Mouse (Mus musculus) liver, embryonic 14 days (tissue): ENCODE data around the gene Gpd1l. TPM values are rescaled to one million over a fixed set of nuclear protein-coding genes. Genes with fewer than 3 reads are reported as not detected.

Source experiments
- polyA plus RNA-seq: library from polyadenylated mRNA; depleted of rRNA; stranded (reverse); fragments of >200 nt; gene quantifications from 2 replicates; pipeline ENCODE4 v1.2.3, GENCODE M21; 2012; rRNA removed

Gpd1l gene
- 4.3 and 5.1 TPM in 2 replicates for polyA plus RNA-seq

DNA sequence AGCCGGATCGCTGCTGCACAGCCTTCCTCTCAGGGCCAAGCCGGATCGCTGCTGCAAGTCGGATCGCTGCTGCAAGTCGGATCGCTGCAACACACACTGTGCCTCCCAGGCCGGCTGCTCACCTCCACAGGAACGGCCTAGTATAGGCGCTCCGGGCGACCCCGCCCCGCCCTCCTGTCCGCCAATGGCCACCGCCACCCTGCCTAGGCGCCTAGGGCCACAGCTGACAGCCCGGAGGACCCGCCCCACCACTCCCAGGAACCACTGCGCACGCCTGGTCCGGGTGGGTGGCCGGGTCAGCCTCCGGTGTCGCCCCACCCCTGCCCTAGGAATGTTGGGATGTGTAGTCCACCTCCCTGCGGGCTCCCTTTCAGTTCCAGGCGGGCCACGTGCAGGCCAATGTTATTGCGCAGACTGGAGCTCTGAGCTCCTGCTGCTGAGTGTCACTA lies at the start of gene Gpd1l:
Gpd1l (minus strand) TSS at position 265 of the 449 bp plus-strand sequence.

DNA sequence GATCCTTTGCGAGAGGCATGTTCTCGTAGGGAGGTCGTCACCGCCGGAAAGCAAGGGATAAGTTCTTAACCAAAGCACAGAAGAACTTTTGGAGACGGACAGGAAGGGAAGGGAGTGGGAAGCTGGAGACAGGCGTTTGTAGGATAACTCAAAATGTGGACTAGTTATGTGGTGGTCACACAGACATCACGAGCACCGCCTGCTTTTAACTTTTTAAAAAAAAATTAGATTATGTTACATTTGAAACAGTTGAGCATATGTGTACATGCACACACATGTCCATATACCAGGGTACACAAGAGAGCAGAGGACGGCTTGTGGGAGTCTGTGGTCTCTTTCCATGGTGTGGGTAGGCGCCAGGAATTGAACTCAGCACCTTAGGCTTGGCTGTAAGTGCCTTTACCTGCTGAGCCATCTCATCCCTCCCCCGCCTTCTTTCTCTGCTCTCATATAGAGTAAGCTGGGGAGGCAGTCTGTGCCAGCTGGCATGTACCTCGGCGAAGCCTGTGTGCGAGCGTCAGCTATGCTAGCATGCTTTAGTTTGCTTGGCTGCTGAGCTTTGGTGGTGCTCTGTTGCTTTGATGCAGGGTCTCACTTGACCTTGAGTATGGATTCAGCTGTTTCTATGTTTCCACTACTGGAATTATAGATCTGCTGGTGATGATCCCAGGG lies 49.0 kb upstream of the Gpd1l start, which contains the start of gene Rps27rt:
Rps27rt (minus strand) TSS at position 51 of the 672 bp plus-strand sequence.

DNA sequence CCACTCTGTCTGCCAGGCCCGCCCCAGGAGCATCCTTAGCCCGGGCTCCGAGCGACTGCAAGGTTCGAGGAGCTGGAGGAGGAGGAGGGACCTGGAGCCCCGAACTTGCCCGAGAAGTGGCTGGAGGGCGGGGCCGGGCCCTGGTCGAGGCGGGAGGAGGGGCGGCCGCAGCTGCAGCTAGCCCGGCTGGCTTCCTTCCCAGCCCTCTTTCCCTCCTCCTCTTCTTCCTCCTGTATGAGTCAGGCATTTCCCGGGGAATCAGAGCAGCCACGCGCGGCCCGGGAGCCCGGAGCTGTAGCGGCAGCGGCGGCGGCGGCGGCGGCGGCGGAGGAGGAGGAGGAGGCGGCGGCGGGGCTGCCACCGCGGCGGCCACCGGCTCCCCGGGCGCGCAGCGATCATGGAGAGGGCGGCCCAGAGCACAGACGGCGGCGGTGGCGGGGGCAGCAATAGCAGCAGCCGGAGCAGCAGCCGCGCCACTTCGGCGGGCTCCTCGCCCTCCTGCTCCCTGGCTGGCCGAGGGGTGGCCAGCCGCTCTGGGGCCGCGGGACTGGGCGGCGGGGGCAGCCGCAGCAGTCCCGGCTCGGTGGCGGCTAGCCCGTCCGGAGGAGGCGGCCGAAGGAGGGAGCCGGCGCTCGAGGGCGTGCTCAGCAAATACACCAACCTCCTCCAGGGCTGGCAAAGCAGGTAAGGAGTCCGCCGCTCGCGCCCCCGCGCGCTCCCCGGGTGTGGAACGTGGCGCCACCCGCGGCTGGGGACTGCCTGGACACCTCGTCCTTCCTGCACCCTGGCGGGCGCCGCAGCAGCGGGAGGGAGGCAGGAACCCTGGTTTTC lies 44.7 kb upstream of the Gpd1l start, which contains the start of gene Osbpl10:
Osbpl10 (plus strand) TSS at position 289 of the 831 bp plus-strand sequence.

Other genes with a start within 250 kb of the Gpd1l start
- gene Dync1li1, start 245.2 kb downstream of the Gpd1l start, polyA plus RNA-seq = 9.8 and 11.8 TPM in 2 replicates
- gene Cmtm6, start 202.9 kb downstream of the Gpd1l start, polyA plus RNA-seq = 10.3 and 12.5 TPM in 2 replicates
- gene Cmtm7, start 152.1 kb downstream of the Gpd1l start, polyA plus RNA-seq = 30.2 and 38.2 TPM in 2 replicates
- 13.7 and 16.8 TPM in 2 replicates for gene Cmtm8, start 89.8 kb downstream of the Gpd1l start, polyA plus RNA-seq
- gene Osbpl10, start 44.6 kb upstream of the Gpd1l start, polyA plus RNA-seq = 0.19 and 0.28 TPM in 2 replicates
- gene Rps27rt, start 48.8 kb upstream of the Gpd1l start, polyA plus RNA-seq = 35.8 and 41.1 TPM in 2 replicates